Comparison of ENCODE assay signal across 10 mouse cellular contexts in genomic region chr15:77276838-77277725, GRCm38 (mm10). TPM values are rescaled to one million over a fixed set of nuclear protein-coding genes. Genes with fewer than 3 reads are reported as not detected.
DNase-seq lines count a peak whose midpoint lies in the region; ATAC-seq and TF ChIP-seq lines count a peak whose summit lies in the region.
"Had no signal": no experiment of that assay in that cellular context is flagged by ENCODE, and none has a peak within 500 bp of the region (broad histone marks: within the 10 kb centered on the region; RNA-seq: fewer than 3 reads in every experiment).

No protein-coding gene starts in this region.

- peak; percentile 76 for TF ChIP-seq CTCF in kidney, postnatal 0 days (IDR thresholded peaks at IDR 0.05; ENCODE audit: low read depth)
- TF ChIP-seq CTCF in CH12.LX (conservative IDR thresholded peaks at IDR 0.05 in 1 of 2, IDR thresholded peaks at IDR 0.05 in 1 of 2; ENCODE audit: low read depth in 2 of 2, low read length in 2 of 2) (peak in 1 of 2 experiments; percentile 71; a peak in 3 of 4 replicates), Patski (IDR thresholded peaks at IDR 0.05) (peak; percentile 51)
- peak; percentile 86 for TF ChIP-seq CTCF in lung, postnatal 0 days (IDR thresholded peaks at IDR 0.05)

- TF ChIP-seq EP300 in CH12.LX (IDR thresholded peaks at IDR 0.05; ENCODE audit: low read length) = no peak
- TF ChIP-seq EP300 in lung, postnatal 0 days (IDR thresholded peaks at IDR 0.05) = no peak

- 50% methylated on average over 3 of the region's 3 CpGs for WGBS in kidney, postnatal 0 days
- 27% methylated on average over 3 of the region's 3 CpGs for WGBS in lung, postnatal 0 days

- peak; percentile 80 for DNase-seq in kidney, postnatal 0 days (ENCODE audit: low spot score)
- no peak for DNase-seq in kidney, adult 11 months
- peak; percentile 8 for DNase-seq in CH12.LX (ENCODE audit: extremely low read depth)
- no peak for DNase-seq in Patski (ENCODE audit: low read depth, low spot score)
- DNase-seq in lung, postnatal 0 days (ENCODE audit: low spot score) = peak; percentile 89
- DNase-seq in urinary bladder, postnatal 25 days (ENCODE audit: low spot score) = no peak
- no peak for DNase-seq in B cell, adult 2 months
- DNase-seq: layer of hippocampus, postnatal 36 days; thymus, postnatal 36 days had no signal

- dilution Hi-C loops in CH12.LX (cut with MboI; ENCODE audit: extremely low pct_ligation_motif_present, extremely low pct_unique_long_range_greater_than_20kb, low sequenced_read_pairs) = no loop called here

- H3K27ac ChIP-seq in kidney, postnatal 0 days = no peak overlapping the region
- H3K27ac ChIP-seq in CH12.LX (ENCODE audit: insufficient read depth, low read depth) = no peak overlapping the region
- peak overlapping the region; percentile 43; the same call in 1 of the 2 replicates for H3K27ac ChIP-seq in lung, postnatal 0 days (ENCODE audit: low read length)

- H3K27me3 ChIP-seq in kidney, postnatal 0 days (ENCODE audit: insufficient read depth, low read length) = no peaks in the 10 kb centered on the region
- peaks cover 79% of the 10 kb centered on the region for H3K27me3 ChIP-seq in CH12.LX (replicated peaks)
- no peaks in the 10 kb centered on the region for H3K27me3 ChIP-seq in Patski
- H3K27me3 ChIP-seq in lung, postnatal 0 days (replicated peaks; ENCODE audit: insufficient read depth, low read length) = no peaks in the 10 kb centered on the region

- in situ Hi-C loops in CH12.LX (cut with MboI; ENCODE audit: low pct_ligation_motif_present, low pct_unique_long_range_greater_than_20kb, low sequenced_read_pairs) = no loop called here
- in situ Hi-C loops in Patski (cut with MboI; ENCODE audit: low pct_unique_long_range_greater_than_20kb) = no loop called here

- H3K79me2 ChIP-seq in CH12.LX (replicated peaks; ENCODE audit: control insufficient read depth, extremely low read depth, insufficient read depth, poor library complexity, severe bottlenecking) = no peaks in the 10 kb centered on the region

- peak; percentile 30 for TF ChIP-seq RAD21 in CH12.LX (IDR thresholded peaks at IDR 0.05; ENCODE audit: low read depth, low read length)

- no peaks in the 10 kb centered on the region for H3K9me3 ChIP-seq in kidney, postnatal 0 days (replicated peaks; ENCODE audit: low read length)
- no peaks in the 10 kb centered on the region for H3K9me3 ChIP-seq in CH12.LX (replicated peaks; ENCODE audit: low read length)
- no peaks in the 10 kb centered on the region for H3K9me3 ChIP-seq in lung, postnatal 0 days (ENCODE audit: low read length)

- no peak for TF ChIP-seq POLR2A in CH12.LX (IDR thresholded peaks at IDR 0.05; ENCODE audit: low read depth, low read length)

- H3K4me2 ChIP-seq in kidney, postnatal 0 days (ENCODE audit: low read length) = no peak overlapping the region
- no peak overlapping the region for H3K4me2 ChIP-seq in CH12.LX (ENCODE audit: insufficient read depth, low read depth, poor library complexity, severe bottlenecking)
- no peak overlapping the region for H3K4me2 ChIP-seq in lung, postnatal 0 days (replicated peaks; ENCODE audit: low read depth, low read length)

- CTCF ChIA-PET in Patski (lab: Charles Lee) = interaction anchor here (0.8 to 1.9 kb wide), 7 partner anchors 9 to 28 kb away, joined by 3 to 8 read pairs (median 4); no protein-coding TSS in a partner anchor

- POLR2A ChIA-PET in Patski (lab: Charles Lee) = interaction anchor here (0.6 kb wide), 3 partner anchors 60 to 383 kb away, joined by 4 to 6 read pairs (median 5); no protein-coding TSS in a partner anchor

- H3K9ac ChIP-seq in kidney, postnatal 0 days (ENCODE audit: low read depth, low read length) = no peak overlapping the region
- H3K9ac ChIP-seq in CH12.LX (ENCODE audit: insufficient read depth, low read depth) = no peak overlapping the region
- no peak overlapping the region for H3K9ac ChIP-seq in lung, postnatal 0 days (replicated peaks; ENCODE audit: low read depth)

- H3K4me1 ChIP-seq in kidney, postnatal 0 days (replicated peaks; ENCODE audit: insufficient read depth, low read length) = peaks cover 15% of the 10 kb centered on the region
- H3K4me1 ChIP-seq in CH12.LX (ENCODE audit: control insufficient read depth in 1 of 2, insufficient read depth in 2 of 2) = no peaks in the 10 kb centered on the region
- no peaks in the 10 kb centered on the region; the same call in 1 of the 2 replicates for H3K4me1 ChIP-seq in lung, postnatal 0 days (ENCODE audit: insufficient read depth, low read depth, low read length)

- no peaks in the 10 kb centered on the region for H3K36me3 ChIP-seq in kidney, postnatal 0 days (ENCODE audit: insufficient read depth, low read length)
- H3K36me3 ChIP-seq in CH12.LX (replicated peaks in 1 of 2; ENCODE audit: control insufficient read depth in 1 of 2, insufficient read depth in 1 of 2, low read length in 1 of 2) = no peaks in the 10 kb centered on the region
- no peaks in the 10 kb centered on the region for H3K36me3 ChIP-seq in lung, postnatal 0 days (ENCODE audit: insufficient read depth, low read length)

- no peak overlapping the region for H3K4me3 ChIP-seq in kidney, postnatal 0 days (replicated peaks; ENCODE audit: low read depth, low read length)
- no peak overlapping the region for H3K4me3 ChIP-seq in CH12.LX (replicated peaks in 1 of 3; ENCODE audit: low read depth in 2 of 3, low read length in 2 of 3, poor library complexity in 1 of 3)
- H3K4me3 ChIP-seq in lung, postnatal 0 days (ENCODE audit: low read depth, low read length) = no peak overlapping the region
- H3K4me3 ChIP-seq: erythroblast, embryonic 14.5 days had no signal

- no peak for ATAC-seq in kidney, postnatal 0 days (replicated peaks; ENCODE audit: low FRiP score, low read depth)
- ATAC-seq in Patski = no peak
- ATAC-seq in lung, postnatal 0 days = peak; percentile 66

TF ChIP-seq in CH12.LX, 34 proteins besides CTCF, POLR2A, EP300 and RAD21:
- TF ChIP-seq E2F4 (IDR thresholded peaks at IDR 0.05; ENCODE audit: insufficient replicate concordance, low read depth, low read length) = no peak
- TF ChIP-seq HCFC1 (IDR thresholded peaks at IDR 0.05; ENCODE audit: low read depth, low read length) = no peak
- TF ChIP-seq CHD1 (IDR thresholded peaks at IDR 0.05; ENCODE audit: low read depth, low read length) = no peak
- TF ChIP-seq TCF12 (IDR thresholded peaks at IDR 0.05; ENCODE audit: low read depth, low read length) = no peak
- TF ChIP-seq KAT2A (IDR thresholded peaks at IDR 0.05; ENCODE audit: insufficient replicate concordance, low read length) = no peak
- no peak for TF ChIP-seq USF1 (IDR thresholded peaks at IDR 0.05; ENCODE audit: low read depth, low read length)
- TF ChIP-seq IRF4 (IDR thresholded peaks at IDR 0.05; ENCODE audit: low read depth, low read length) = no peak
- TF ChIP-seq UBTF (IDR thresholded peaks at IDR 0.05; ENCODE audit: low read depth, low read length) = no peak
- TF ChIP-seq SMC3 (IDR thresholded peaks at IDR 0.05; ENCODE audit: low read depth, low read length) = peak; percentile 66
- no peak for TF ChIP-seq CHD2 (IDR thresholded peaks at IDR 0.05; ENCODE audit: low read length)
- peak; percentile 91 for TF ChIP-seq MYC (IDR thresholded peaks at IDR 0.05; ENCODE audit: low read depth, low read length)
- TF ChIP-seq ZMIZ1 (IDR thresholded peaks at IDR 0.05; ENCODE audit: low read depth, low read length) = no peak
- no peak for TF ChIP-seq RCOR1 (conservative IDR thresholded peaks at IDR 0.05; ENCODE audit: low read depth, low read length)
- no peak for TF ChIP-seq ELF1 (IDR thresholded peaks at IDR 0.05; ENCODE audit: low read depth, low read length)
- TF ChIP-seq BHLHE40 (IDR thresholded peaks at IDR 0.05; ENCODE audit: low read depth, low read length) = 0 out of 2 replicates have a peak, but pooled peaks have one; percentile 14
- TF ChIP-seq JUND (conservative IDR thresholded peaks at IDR 0.05; ENCODE audit: low read depth, low read length) = no peak
- no peak for TF ChIP-seq TBP (conservative IDR thresholded peaks at IDR 0.05; ENCODE audit: low read depth, low read length)
- TF ChIP-seq ZKSCAN1 (IDR thresholded peaks at IDR 0.05; ENCODE audit: borderline replicate concordance, low read depth, low read length) = no peak
- TF ChIP-seq ETS1 (conservative IDR thresholded peaks at IDR 0.05; ENCODE audit: low read depth, low read length) = no peak
- TF ChIP-seq MAFK (IDR thresholded peaks at IDR 0.05; ENCODE audit: insufficient replicate concordance, low read length) = no peak
- no peak for TF ChIP-seq PAX5 (IDR thresholded peaks at IDR 0.05; ENCODE audit: low read length)
- TF ChIP-seq JUN (IDR thresholded peaks at IDR 0.05; ENCODE audit: insufficient read depth, low read depth, low read length) = no peak
- peak; percentile 33; the same call in 1 of the 2 replicates for TF ChIP-seq MAX (IDR thresholded peaks at IDR 0.05; ENCODE audit: low read length)
- TF ChIP-seq GABPA (IDR thresholded peaks at IDR 0.05; ENCODE audit: insufficient replicate concordance, low read depth, low read length) = no peak

RNA-seq across cellular contexts. Expression of gene Rbfox2, which starts 29.7 kb away (rescaled TPM):
- polyA plus RNA-seq in kidney, postnatal 0 days (2015; fragmentation: Nextera tagmentation; extraction: Ambion mirVana) = 22.7 and 25.1 TPM in 2 replicates
- total RNA-seq in CH12.LX (2012; rRNA removed) (0.59 and 0.89 TPM in 2 replicates), CH12.LX (2014; rRNA removed) (not detected in 2 replicates)
- polyA plus RNA-seq in CH12.LX (2012; ENCODE audit: insufficient read length, low read depth) (not detected in 2 replicates), Patski (2021) (53.2 TPM)
- polyA plus RNA-seq in lung, postnatal 0 days (2015; fragmentation: Nextera tagmentation; extraction: Ambion mirVana) = 17.4 and 18.8 TPM in 2 replicates
- polyA plus RNA-seq: erythroblast, embryonic 14.5 days had no signal

Comparison
In these comparisons a context has a peak if more than half of its experiments do, and no peak if none do; other contexts are left out.
1. DNase-seq: peak in kidney, postnatal 0 days (single experiment), CH12.LX (single experiment) and lung, postnatal 0 days (single experiment); none in kidney, adult 11 months (single experiment), Patski (single experiment), urinary bladder, postnatal 25 days (single experiment) and B cell, adult 2 months (0 of 2).
2. RNA of gene Rbfox2, which starts 29.7 kb away (polyA plus RNA-seq): 53.2 TPM in Patski (single experiment), 22.7 to 25.1 TPM in kidney, postnatal 0 days and 17.4 to 18.8 TPM in lung, postnatal 0 days; not detected in CH12.LX; every median in the first group is over 10 times any median in the second.